Mouse (Mus musculus) hindbrain, embryonic 13.5 days (tissue): ENCODE data around the gene Cpne9. TPM values are rescaled to one million over a fixed set of nuclear protein-coding genes. Genes with fewer than 3 reads are reported as not detected.

Experiments
- ATAC-seq: fragments of 200-750 bp; cut with Nextera tagmentation; 2 replicates; pipeline ENCODE4 v1.8.0; 2017; ENCODE audit warnings: moderate TSS enrichment; ENCODE audit not compliant: low FRiP score
- H3K27ac ChIP-seq: fragments of 300-500 bp; sonication (generic); 2 replicates; pipeline ENCODE4 v1.5.1; 2015; ENCODE audit warnings: inconsistent platforms, mild to moderate bottlenecking, moderate library complexity
- H3K27me3 ChIP-seq: fragments of 300-500 bp; sonication (generic); 2 replicates; pipeline ENCODE4 v1.6.1; 2015; ENCODE audit warnings: mild to moderate bottlenecking, inconsistent platforms
- H3K36me3 ChIP-seq: fragments of 300-500 bp; sonication (generic); 2 replicates; pipeline ENCODE4 v1.6.1; 2015; ENCODE audit warnings: mild to moderate bottlenecking, inconsistent platforms
- H3K4me1 ChIP-seq: fragments of 300-500 bp; sonication (generic); replicated peaks from 2 replicates; pipeline ENCODE4 v1.6.1; 2015; ENCODE audit warnings: inconsistent platforms
- H3K4me2 ChIP-seq: fragments of 300-500 bp; sonication (generic); 2 replicates; pipeline ENCODE4 v1.6.1; 2015; ENCODE audit warnings: inconsistent platforms, mild to moderate bottlenecking, moderate library complexity
- H3K4me3 ChIP-seq: fragments of 300-500 bp; sonication (generic); 2 replicates; pipeline ENCODE4 v1.5.1; 2015; ENCODE audit warnings: mild to moderate bottlenecking, inconsistent platforms
- H3K9ac ChIP-seq: fragments of 300-500 bp; sonication (generic); 2 replicates; pipeline ENCODE4 v1.6.1; 2015; ENCODE audit warnings: mild to moderate bottlenecking, inconsistent platforms
- H3K9me3 ChIP-seq: fragments of 300-500 bp; sonication (generic); 2 replicates; pipeline ENCODE4 v1.6.1; 2016; ENCODE audit warnings: inconsistent platforms
- WGBS: fragments of 180-500 bp; shearing (Covaris S2); methylation state at CpG from one replicate; pipeline ENCODE4 v1.1.7; 2015; 5-methylcytosine and 5-hydroxymethylcytosine counted together
- polyA plus RNA-seq: library from polyadenylated mRNA; unstranded; fragments of >200 nt; fragmentation: Nextera tagmentation; extraction: Ambion mirVana; gene quantifications from 2 replicates; pipeline ENCODE4 v1.2.1, GENCODE M21; 2015

Cpne9 gene
- polyA plus RNA-seq, 1 experiment from 2014 or later = 1.2 TPM

GRCm38 (mm10) chr6:113296046-113296445 lies 13.9 kb downstream of the Cpne9 start:
- H3K4me3 ChIP-seq = no peak overlapping the region
- no peak overlapping the region for H3K4me2 ChIP-seq
- H3K4me1 ChIP-seq = no peaks in the 10 kb centered on the region
- no peaks in the 10 kb centered on the region for H3K27me3 ChIP-seq
- WGBS = 87% methylated on average over 2 of the region's 2 CpGs
- ATAC-seq = no peak
- no peaks in the 10 kb centered on the region for H3K36me3 ChIP-seq
- H3K9me3 ChIP-seq = no peaks in the 10 kb centered on the region
- no peak overlapping the region for H3K27ac ChIP-seq
- no peak overlapping the region for H3K9ac ChIP-seq

DNA sequence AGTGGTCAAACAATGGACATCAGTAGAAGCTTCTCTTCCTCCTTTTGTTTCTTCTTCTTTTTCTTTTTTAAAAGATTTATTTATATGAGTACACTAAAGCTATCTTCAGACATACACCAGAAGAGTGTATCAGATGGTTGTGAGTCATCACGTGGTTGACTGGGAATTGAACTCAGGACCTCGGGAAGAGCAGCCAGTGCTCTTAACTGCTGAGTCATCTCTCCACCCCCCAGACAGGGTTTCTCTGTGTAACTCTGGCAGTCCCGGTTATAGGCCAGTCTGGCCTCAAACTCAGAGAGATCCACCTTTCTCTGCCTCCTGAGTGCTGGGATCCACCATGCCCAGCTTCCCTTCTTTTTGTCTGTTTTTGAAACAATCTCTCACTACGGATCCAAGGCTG lies 14.5 kb downstream of the Cpne9 start:
- Histone ChIP-seq H3K36me3 (no peaks in the 10 kb centered on the region), H3K27ac (no peak overlapping the region), H3K4me3 (no peak overlapping the region), H3K4me2 (no peak overlapping the region), H3K4me1 (no peaks in the 10 kb centered on the region), H3K27me3 (no peaks in the 10 kb centered on the region), H3K9ac (no peak overlapping the region), H3K9me3 (no peaks in the 10 kb centered on the region)
- WGBS = 77% methylated on average over 4 of the region's 4 CpGs
- ATAC-seq = no peak

GRCm38 (mm10) chr6:113301350-113301749 lies 19.2 kb downstream of the Cpne9 start:
- peaks cover 7% of the 10 kb centered on the region; the same call in 1 of the 2 replicates for H3K4me1 ChIP-seq
- 85% methylated on average over 5 of the region's 5 CpGs for WGBS
- H3K27me3 ChIP-seq = no peaks in the 10 kb centered on the region
- H3K9me3 ChIP-seq = no peaks in the 10 kb centered on the region
- H3K36me3 ChIP-seq = no peaks in the 10 kb centered on the region
- no peak overlapping the region for H3K9ac ChIP-seq
- no peak overlapping the region for H3K4me2 ChIP-seq
- H3K4me3 ChIP-seq = no peak overlapping the region
- no peak for ATAC-seq
- H3K27ac ChIP-seq = no peak overlapping the region

DNA sequence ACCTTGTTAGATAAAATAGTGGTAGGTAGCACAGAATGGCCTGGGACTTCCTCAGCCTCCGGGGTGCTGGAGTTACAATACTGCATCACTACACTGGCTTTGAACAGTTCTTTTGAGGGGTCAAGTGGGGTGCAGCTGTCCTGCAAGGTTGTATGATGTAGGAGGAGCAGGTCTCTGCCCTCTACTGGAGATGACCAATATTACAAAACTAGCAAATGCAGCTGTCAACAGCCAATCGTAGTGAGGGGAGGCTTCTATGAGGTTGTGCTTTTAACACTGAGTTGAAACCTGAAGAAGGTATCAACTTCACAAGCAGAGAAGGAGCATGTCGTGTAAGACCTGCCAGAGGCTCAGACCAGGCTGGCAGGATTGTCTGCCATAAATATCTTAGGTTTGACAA lies 20.2 kb downstream of the Cpne9 start:
- peaks cover 7% of the 10 kb centered on the region; the same call in 1 of the 2 replicates for H3K4me1 ChIP-seq
- H3K27ac ChIP-seq = no peak overlapping the region
- WGBS = 25% methylated on average over 3 of the region's 3 CpGs
- no peaks in the 10 kb centered on the region for H3K36me3 ChIP-seq
- H3K9ac ChIP-seq = no peak overlapping the region
- H3K4me3 ChIP-seq = no peak overlapping the region
- no peak overlapping the region for H3K4me2 ChIP-seq
- ATAC-seq = no peak
- no peaks in the 10 kb centered on the region for H3K27me3 ChIP-seq
- H3K9me3 ChIP-seq = no peaks in the 10 kb centered on the region

DNA sequence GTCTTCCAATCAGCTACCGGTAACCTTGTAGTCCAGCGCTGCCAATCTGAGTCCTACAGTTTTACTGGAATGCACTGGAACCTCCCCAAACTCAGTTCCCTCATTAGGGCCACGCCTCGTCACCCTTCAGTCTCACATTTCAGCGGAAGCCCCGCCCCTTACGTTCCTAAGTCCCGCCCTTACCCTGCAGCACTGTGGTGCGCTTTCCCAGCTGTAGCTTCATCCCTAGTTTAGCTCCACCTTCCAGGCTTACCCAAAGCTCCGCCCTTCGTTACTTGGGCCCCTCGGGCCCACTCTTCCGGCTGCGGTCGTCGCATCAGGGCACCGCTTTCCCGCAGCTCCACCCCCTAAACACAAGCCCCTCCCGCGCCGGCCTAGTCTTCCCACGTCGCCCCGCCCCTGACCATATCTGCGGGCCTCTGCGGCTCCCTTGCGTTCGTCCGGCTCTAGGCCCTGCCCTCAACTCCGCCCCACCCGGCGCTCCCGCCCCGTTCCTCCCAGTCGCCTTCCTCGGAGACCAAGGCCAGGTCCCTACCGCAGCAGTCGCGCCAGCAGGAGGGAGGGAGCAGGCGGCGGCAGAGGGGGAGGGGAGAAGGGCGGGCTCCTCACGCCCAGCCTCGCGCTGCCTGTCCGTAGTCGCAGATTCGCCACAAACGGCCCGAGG lies 24.3 kb downstream of the Cpne9 start:
- under 1% methylated on average over 50 of the region's 50 CpGs for whole genome bisulfite sequencing
- peak overlapping the region; percentile 99 for H3K27ac ChIP-seq

DNA sequence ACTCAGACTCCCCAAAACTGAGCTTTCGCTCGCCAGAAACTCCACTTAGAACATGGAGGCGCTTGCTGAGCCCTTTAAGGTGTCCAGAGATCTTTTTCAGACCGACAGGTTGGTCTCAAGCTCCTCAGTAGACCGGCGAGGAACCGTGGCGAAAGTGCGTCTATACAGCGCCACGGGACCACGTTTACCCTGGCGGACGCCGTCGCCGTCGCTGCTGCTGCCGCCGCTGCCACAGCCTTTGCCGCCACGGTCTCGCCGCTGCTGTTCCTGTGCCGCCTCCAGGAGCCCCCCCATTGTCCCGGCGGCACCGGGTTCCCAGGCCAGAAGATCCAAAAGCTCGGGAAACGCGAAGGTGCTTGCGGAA lies 24.9 kb downstream of the Cpne9 start, which contains the start of gene Brpf1:
Gene Brpf1, plus strand, starts transcription at position 152 of the 364 bp plus-strand sequence.
- Histone ChIP-seq H3K4me1 (peaks cover 38% of the 10 kb centered on the region), H3K4me2 (peak within 1 kb of the TSS; percentile 100), H3K9ac (peak within 1 kb of the TSS; percentile 97), H3K27ac (peak within 1 kb of the TSS; percentile 99), H3K27me3 (no peaks in the 10 kb centered on the region), H3K4me3 (peak within 1 kb of the TSS; percentile 97), H3K36me3 (peaks cover 16% of the 10 kb centered on the region), H3K9me3 (no peaks in the 10 kb centered on the region)
- ATAC-seq = peak; percentile 60
- under 1% methylated on average over 32 of the region's 32 CpGs for WGBS

More for the DNA sequence above, 24.3 kb downstream of the Cpne9 start:
- H3K9ac ChIP-seq = peak overlapping the region; percentile 97
- ATAC-seq = peak; percentile 98
- H3K4me2 ChIP-seq = peak overlapping the region; percentile 100
- H3K4me1 ChIP-seq = peaks cover 38% of the 10 kb centered on the region
- peaks cover 15% of the 10 kb centered on the region for H3K36me3 ChIP-seq
- no peaks in the 10 kb centered on the region for H3K27me3 ChIP-seq
- H3K9me3 ChIP-seq = no peaks in the 10 kb centered on the region
- H3K4me3 ChIP-seq = peak overlapping the region; percentile 97

GRCm38 (mm10) chr6:113307481-113308121 lies 25.5 kb downstream of the Cpne9 start:
- Histone ChIP-seq H3K27ac (peak overlapping the region; percentile 99), H3K9me3 (no peaks in the 10 kb centered on the region), H3K4me2 (peak overlapping the region; percentile 100), H3K4me1 (peaks cover 38% of the 10 kb centered on the region), H3K4me3 (peak overlapping the region; percentile 97), H3K36me3 (peaks cover 21% of the 10 kb centered on the region), H3K9ac (peak overlapping the region; percentile 97), H3K27me3 (no peaks in the 10 kb centered on the region)
- WGBS = under 1% methylated on average over 34 of the region's 34 CpGs
- ATAC-seq = no peak

DNA sequence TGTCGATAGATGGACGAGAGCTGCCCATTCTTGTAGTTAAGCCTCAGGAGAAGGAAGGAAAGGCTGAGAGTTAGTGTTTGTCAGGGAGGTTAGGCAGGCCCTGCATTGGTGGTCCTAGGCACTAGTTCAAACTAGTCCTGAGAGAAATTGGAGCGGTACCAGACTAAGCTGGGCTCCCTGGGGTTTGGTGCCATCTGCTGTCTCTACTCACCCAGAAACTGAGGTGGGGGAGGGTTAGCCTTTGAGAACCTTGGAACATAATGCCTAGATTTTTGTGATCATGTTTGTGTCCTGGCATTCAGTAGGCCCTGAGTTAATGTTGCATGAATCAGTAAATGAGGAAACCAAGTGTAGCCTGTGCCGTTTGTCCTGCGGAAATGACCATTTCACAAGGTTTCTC lies 26.0 kb downstream of the Cpne9 start:
- WGBS = 32% methylated on average over 5 of the region's 5 CpGs
- no peak for ATAC-seq

DNA sequence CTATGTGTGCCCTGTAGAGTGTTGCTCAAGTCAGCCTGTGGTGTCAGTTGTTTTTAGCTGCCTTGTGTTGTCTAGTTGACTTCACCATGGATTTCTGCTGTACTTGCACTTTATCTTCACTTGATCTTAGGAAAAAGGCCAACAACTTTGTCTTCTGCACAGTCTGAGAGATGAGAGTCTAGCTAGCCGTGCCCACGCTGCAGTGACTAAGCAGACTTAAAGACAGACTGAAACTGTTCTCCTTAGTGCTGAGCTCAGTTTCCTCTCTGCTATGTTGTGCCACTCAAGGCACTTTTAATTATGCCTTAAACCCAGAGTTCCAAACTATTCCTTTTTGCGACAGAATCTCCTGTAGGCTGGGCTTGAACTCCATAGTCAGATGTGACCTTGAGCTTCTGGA lies 33.9 kb downstream of the Cpne9 start:
- no peak for ATAC-seq
- Histone ChIP-seq H3K9me3 (no peaks in the 10 kb centered on the region), H3K4me1 (no peaks in the 10 kb centered on the region), H3K36me3 (peaks cover 88% of the 10 kb centered on the region), H3K9ac (no peak overlapping the region), H3K27ac (no peak overlapping the region), H3K27me3 (no peaks in the 10 kb centered on the region), H3K4me3 (no peak overlapping the region), H3K4me2 (no peak overlapping the region)
- 98% methylated on average over 3 of the region's 3 CpGs for whole genome bisulfite sequencing

More for the DNA sequence above, 26.0 kb downstream of the Cpne9 start:
- H3K4me2 ChIP-seq = peak overlapping the region; percentile 100
- H3K27me3 ChIP-seq = no peaks in the 10 kb centered on the region
- H3K9ac ChIP-seq = peak overlapping the region; percentile 97
- H3K9me3 ChIP-seq = no peaks in the 10 kb centered on the region
- peak overlapping the region; percentile 99 for H3K27ac ChIP-seq
- H3K36me3 ChIP-seq = peaks cover 25% of the 10 kb centered on the region
- H3K4me1 ChIP-seq = peaks cover 38% of the 10 kb centered on the region
- peak overlapping the region; percentile 97 for H3K4me3 ChIP-seq

- Histone ChIP-seq H3K4me3 (peak within 1 kb of the TSS; percentile 58), H3K36me3 (peaks cover 53% of the 10 kb centered on the region), H3K9ac (peak within 1 kb of the TSS; percentile 85), H3K27ac (peak within 1 kb of the TSS; percentile 94), H3K4me2 (peak within 1 kb of the TSS; percentile 94), H3K27me3 (no peaks in the 10 kb centered on the region), H3K9me3 (no peaks in the 10 kb centered on the region), H3K4me1 (peaks cover 16% of the 10 kb centered on the region)
- under 1% methylated on average over 52 of the region's 52 CpGs for WGBS
- ATAC-seq = peak; percentile 98
Observed at GRCm38 (mm10) chr6:113326533-113327315, 44.6 kb downstream of the Cpne9 start, which contains the start of gene Ogg1. Gene Ogg1, plus strand, starts transcription at chr6:113326972.

GRCm38 (mm10) chr6:113329396-113329795 lies 47.3 kb downstream of the Cpne9 start:
- no peak for ATAC-seq
- no peak overlapping the region for H3K27ac ChIP-seq
- H3K4me1 ChIP-seq = peaks cover 24% of the 10 kb centered on the region
- H3K9me3 ChIP-seq = no peaks in the 10 kb centered on the region
- no peaks in the 10 kb centered on the region for H3K27me3 ChIP-seq
- no peak overlapping the region for H3K4me3 ChIP-seq
- H3K36me3 ChIP-seq = peaks cover 48% of the 10 kb centered on the region
- 96% methylated on average over 1 of the region's 1 CpGs for WGBS
- H3K9ac ChIP-seq = no peak overlapping the region
- no peak overlapping the region for H3K4me2 ChIP-seq

- no peak overlapping the region for H3K4me3 ChIP-seq
- no peak overlapping the region for H3K9ac ChIP-seq
- H3K4me2 ChIP-seq = no peak overlapping the region
- H3K4me1 ChIP-seq = peaks cover 21% of the 10 kb centered on the region
- peaks cover 53% of the 10 kb centered on the region for H3K36me3 ChIP-seq
- ATAC-seq = no peak
- H3K27me3 ChIP-seq = no peaks in the 10 kb centered on the region
- H3K9me3 ChIP-seq = no peaks in the 10 kb centered on the region
- H3K27ac ChIP-seq = no peak overlapping the region
- 64% methylated on average over 2 of the region's 2 CpGs for WGBS
Observed at GRCm38 (mm10) chr6:113330547-113330946, 48.4 kb downstream of the Cpne9 start.
